Mouse (Mus musculus): Measurements from ENCODE around the gene Cyb5d1.
"Not testable (repeated sequence)": the region's sequence is repeated elsewhere in the genome, so short reads cannot be mapped to it uniquely, and the experiment has no call there.

Cyb5d1 gene

DNA sequence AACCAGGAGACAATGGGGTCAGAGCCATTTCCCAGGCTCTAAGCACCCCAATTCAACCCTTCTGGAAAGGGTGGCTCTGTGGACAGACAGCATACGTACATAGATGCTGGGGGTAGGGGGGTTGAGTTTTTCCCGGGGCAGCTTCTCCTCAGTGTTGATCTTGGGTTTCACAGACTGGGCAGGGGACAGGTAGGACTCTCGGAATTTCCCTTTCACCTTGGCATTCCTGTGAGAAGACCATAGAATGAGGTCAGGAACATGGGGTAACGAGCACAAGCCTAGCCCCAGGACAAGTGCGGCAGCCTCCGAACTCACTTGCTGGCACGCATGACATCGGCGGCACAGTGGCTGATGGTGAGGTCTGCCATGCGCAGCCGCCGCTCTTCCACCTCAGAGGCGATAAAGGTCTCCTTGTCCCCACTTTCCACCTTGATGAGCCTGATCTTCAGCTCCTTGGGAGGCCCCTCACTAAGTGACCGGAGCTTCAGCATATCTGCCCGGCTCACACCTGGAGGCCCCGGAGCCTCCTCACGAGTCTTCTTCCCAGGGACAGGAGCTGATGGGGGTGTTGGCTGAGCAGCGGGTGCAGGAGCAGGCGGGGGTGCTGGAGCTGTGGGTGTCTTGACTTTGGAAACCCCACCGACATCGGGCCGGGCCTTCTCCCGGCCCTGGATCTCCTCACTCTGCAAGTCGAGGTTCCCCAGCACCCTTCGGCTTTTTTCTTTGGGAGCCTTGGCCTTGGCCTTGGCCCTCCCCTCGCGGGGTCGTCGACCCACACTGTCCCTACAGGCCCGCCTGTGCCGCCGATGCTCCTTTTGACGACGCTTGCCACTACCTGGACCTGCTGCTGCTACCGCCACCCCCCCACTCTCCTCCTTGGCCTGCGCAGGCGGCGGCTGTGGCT, 8.5 kb upstream of the Cyb5d1 start:
- peak; percentile 21 for DNase-seq

DNA sequence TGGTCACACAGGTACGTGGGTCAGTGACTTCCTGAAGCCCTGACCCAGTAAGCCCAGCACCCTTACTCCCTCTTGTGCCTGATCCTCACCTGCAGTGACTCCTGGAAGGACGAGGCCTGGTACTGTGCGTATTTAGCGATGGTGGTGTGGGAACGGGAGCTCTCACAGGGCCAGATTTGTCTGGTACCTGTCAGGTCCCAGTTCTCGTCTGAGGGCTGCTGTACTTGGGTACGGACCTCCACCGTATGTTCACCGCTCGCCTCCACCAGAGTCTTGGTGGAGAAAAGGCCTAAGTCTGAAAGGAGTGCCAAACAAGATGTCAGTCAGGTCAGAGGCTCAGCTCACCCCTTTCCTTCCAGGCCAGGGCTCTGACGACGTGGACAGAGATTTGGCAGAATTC, 6.6 kb upstream of the Cyb5d1 start:
- peak; percentile 35 for DNase-seq

DNA sequence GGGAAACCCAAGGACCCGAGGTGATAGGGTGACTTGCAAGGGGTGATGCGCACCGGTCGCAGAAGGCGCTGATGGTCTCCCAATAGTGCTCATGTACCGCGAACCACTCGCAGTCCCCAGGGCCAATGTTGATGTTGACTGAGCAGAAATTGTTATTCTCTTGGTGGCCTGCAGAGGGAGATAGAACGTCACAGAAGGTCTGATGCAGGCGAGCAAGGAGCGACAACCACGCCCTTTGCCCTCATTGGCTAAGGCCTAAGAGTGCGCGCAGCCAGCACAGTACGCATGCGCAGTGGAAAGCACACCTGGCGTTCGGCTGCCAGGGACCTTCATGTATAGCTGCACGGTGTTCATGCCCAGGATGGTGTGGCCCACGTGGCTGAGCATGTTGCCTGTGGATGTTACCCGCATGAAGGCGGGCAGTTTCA, 5.8 kb upstream of the Cyb5d1 start:
- peak; percentile 94 for DNase-seq

DNA sequence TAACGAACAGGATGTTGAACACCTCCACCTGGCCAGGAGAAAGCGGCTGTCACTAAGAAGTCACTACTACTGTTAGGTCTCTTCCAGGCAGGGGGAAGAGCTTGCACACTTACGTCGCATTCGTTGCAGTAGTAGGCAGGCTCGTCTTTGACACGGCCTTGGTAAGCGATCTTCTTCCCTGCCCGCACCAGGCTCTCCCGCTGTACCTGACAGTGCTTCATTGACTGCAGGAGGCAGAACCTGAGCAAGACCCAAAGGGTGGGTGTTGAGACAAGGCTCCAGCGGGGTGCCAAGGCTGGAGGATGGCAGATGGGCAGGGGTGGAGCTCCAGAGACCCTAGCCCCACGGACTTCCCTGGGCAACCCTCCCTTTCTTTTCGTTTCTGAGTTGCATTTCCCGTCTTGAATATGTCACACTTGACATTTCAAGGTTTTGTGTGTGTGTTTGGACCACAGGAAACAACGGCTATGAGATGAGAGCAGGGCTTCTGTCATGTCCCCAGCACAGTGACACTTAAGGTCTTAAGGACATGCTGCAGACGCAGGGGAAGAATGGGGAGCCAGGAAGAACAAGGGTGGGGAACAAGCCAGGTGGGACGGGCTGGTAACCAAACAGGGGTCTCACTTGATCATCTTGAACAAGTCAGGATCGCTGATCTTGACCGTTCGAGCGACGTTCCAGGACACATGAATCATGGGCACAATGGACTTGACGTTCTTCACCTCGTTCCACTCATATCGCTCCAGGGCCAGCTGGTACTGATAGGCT, 4.8 kb upstream of the Cyb5d1 start:
- peak; percentile 40 for DNase-seq

DNA sequence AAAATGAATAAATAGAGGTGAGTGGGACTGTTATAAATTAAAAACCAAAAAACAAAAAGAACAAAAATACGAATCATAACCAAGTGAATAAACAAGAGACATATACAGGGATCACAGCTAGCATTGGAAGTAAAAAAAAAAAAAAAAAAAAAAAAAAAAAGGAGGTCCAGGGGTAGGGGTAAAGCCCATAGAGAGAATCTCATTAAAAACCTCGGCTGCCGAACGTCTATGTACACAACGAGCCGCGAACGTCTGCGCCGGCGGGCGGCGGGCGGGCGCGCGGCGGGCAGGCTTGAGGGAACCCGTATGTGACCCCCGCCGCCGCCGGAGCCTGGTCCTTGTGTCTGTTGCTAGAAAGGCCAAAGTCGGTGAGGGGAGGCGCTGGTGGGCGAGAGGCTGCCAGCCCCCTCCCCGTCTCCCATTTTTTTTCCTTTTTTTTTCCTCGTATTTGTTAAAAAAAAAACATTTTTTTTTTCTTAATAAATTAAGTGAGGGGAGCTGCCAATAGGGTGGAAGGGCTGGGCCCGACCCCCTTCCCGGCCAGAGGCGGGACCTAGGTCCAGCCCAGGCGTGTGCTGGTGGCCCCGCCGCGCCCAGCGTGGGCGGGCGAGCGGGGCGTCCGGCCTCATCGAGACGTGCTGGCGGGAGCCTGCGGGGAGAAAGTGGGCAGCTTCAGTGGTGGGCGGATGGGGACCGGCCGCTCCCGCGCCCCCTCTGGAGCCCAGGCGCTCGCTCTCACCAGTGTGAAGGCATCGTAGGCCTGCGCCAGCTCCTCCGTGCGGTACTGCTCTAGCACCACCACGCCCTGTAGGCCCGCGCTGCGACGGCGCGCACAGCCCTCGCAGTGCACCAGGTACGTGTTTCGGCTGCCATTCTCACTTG, 4.0 kb upstream of the Cyb5d1 start:
- peak; percentile 41 for DNase-seq

DNA sequence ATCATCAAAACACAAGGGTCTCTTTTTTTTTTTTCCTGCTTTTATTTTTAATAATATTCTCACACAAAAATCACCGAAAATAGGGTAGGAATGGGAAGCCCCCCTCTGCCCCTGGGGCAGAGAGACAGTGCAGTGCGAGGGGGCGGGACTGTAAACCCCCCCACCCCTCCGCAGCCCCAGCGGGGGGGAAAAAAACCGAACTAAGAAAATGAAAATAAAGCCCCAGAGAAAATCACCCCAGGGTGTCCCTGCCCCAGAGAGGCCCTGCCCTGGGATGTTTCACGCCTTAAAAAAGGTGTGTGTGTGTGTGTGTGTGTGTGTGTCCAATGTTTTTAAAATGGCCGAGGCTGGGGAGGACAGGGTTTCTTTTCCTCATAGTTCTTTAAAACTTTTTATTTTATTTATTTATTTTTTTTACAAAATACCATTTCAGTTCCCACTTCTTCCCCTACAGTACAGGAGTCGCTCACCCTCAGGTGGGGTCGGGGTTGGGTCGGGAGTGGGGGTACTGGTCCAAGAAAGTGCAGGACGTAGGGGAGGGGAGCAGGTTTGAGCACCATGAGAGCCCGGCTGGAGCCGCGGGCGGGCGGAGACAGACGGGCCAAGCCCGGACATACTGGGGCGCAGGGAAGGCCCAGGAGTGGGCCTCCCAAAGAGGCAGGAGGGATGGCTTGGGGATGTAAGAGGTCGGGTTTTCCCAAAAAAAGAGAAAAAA, 3.2 kb upstream of the Cyb5d1 start:
- peak; percentile 46 for DNase-seq

DNA sequence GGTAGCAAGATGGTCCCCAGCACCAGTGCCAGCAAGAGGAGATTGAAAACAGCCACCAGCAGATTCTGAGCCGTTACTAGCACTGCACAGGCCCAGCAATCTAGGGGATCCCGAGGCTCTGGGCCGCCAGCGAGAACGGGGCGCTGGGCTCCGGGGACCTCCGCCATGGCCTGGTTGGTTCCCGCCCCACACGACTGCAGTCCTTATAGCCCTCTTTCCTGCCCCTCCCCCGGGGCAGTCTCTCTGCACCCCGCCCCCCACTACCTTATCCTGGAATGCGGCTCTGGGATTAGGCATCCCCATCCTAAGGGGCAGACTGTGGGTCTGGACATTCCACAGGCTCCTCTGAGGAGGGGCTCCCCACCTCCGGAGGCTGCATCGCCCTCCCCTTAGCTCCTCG, 2.6 kb upstream of the Cyb5d1 start, which contains the start of gene Tmem88:
Gene Tmem88, minus strand, starts transcription at position 176 of the 400 bp plus-strand sequence.
- peak; percentile 47 for DNase-seq

DNA sequence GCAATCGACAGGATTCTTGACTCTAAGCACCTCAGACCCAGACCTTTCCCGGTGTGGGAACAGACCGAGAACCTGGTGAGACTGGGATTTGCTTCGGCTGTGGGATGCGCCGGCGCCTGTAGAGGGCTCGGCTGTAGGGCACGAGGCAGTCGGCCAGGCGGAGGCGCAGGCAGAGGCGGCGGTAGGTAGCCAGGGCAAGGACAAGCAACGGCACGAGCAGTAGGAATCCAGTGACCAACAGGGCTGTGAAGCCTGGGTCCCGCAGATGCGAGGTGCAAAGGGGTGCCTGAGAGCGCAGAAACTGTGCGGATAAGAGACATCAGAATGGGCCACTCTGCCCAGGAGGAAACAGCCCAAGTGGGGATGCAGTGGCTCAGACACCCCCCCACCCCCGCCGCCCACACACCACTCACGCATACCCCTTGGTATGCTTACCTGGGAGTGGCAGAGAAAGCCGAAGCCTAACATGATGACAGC, 2.2 kb upstream of the Cyb5d1 start:
- DNase-seq: peak; percentile 65

DNA sequence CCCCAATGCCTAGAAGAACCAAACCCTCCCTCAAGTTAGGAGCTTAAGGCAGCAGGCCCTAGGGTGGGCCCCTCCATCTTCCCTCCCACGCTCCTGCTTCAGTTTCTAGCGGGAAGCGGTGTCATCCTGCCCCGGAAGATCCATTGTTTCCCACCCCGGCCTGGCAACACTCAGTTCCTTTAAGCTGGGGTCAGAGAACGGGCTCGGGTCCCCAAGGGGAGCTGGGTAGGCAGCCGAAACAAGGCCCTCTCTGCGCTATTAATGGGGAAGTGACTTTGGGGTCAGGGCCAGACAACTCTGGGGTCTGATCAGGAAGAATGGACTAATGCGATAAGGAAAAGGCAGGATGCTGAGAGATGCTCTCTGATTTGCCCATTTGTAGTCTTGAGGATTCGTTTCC, 1.3 kb upstream of the Cyb5d1 start:
- DNase-seq: peak; percentile 38

DNA sequence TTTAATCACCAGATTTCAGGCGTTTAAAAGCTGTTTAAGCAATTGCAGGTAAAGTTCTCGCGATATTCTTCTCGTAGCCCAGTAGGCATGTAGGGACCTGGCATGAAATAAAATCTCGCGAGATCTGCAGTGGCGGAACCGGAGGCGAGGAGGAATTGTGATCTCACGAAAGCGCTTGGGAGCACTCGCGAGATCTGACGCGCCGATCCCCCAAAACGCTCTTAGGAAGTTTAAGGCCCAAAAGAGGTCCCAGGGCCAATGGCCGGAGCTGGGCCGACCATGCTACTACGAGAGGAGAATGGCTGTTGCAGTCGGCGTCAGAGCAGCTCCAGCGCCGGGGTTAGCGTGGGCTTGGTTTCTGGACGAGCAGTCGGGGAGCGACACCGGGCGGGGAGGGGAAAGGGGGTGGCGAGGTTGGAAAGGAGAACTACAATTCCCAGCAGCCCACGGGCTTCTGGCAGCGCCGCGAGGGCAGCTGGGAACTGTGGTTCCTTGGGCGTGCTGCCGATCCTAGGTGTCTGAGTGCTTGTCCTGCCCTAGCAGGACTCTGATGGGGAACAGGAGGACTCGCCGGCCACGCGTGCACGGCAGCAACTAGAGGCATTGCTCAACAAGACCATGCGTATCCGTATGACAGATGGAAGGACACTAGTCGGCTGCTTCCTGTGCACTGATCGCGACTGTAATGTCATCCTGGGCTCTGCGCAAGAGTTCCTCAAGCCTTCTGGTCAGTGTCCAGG, 373 bp upstream of the Cyb5d1 start:
- peak; percentile 96 for DNase-seq

DNA sequence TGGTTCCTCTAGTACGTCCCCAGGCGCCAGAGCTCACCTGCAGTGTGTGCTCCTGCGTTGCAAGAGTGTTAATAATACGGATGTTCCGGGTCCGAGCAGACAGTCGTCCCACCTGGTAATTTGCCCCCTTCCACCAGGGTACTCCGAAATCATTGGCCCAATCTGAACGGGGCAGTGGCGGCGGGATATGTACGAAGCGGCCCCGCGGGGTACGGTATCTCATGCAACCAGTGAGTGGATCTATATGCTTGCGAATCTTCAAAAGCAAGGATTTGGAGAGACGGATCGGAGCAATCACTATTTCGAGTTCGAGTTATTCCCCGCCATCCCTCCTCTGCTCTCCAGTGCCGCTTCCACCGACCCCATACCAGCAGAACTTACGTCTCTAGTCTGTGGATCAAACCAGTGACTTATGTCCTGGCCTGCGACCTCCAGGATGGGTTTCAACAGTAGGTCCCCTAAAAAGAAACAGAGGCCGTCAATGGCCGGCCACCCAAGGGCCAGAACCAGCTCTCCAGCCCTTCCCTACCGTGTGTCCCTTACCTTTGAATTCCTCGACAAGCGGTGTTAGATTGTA, 752 bp downstream of the Cyb5d1 start:
- not testable (repeated sequence) for DNase-seq

DNA sequence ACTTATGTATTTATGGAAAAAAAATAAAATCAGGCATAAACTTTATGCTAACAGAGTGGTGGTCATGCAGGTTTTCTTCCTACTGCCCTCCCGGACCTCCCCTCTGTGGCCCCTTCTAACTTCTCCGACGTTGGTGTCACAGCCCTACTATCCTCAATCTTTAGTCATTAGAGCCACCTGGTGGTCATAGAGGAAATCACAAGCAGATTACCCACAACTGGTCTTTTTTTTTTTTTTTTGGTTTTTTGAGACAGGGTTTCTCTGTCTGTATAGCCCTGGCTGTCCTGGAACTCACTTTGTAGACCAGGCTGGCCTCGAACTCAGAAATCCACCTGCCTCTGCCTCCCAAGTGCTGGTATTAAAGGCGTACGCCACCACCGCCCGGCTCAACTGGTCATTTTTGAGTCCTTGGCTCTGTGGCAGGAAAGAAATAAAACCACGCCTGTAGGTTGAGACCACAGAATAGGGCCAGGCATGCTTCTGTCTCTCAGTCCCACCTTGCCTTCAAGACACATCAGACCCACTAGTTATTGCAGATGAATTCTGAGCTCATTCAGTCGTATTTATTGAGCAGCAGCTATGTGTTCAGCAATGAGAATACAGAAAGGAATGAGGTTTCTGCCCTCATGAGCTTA, 4.9 kb downstream of the Cyb5d1 start:
- DNase-seq: peak; percentile 65

DNA sequence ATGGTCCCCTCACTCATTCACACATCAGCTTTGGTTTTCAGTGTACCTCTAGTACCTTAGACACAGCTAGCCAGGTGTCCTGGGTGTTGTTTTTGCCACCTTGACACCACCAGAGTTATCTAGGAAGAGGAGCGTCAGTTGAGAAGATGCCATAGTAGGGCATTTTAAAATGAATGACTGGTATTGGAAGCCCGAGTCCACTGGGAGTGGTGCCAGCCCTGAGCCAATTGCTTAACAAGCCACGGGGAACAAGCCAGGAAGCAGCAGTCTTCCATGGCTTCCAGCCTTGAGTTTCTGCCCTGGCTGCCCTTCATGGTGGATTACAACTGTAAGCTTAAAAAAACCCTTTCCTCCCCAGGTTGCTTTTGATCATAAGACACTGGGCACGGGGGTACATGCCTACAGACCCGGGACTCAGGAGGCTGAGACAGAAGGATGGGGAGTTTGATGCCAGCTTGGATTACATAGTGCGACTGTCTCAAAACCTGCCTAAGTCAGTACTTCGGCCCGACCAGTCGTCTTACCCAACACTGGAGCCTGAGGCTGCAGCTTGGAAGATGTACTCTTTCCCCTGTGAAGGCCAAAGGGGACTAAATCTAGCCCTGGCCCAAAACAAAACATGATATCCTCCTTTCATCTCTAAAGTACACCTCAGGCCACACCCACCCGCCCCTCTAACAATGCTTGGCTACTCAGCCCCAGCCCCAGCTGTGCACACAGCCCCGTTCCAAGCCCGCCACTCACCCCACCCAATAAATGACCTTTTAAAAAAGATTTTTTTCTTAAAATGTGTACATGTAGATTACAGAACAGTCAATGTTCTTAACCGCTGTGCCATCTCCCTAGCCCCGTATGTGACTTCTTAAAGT, 5.7 kb downstream of the Cyb5d1 start:
- DNase-seq: peak; percentile 45

DNA sequence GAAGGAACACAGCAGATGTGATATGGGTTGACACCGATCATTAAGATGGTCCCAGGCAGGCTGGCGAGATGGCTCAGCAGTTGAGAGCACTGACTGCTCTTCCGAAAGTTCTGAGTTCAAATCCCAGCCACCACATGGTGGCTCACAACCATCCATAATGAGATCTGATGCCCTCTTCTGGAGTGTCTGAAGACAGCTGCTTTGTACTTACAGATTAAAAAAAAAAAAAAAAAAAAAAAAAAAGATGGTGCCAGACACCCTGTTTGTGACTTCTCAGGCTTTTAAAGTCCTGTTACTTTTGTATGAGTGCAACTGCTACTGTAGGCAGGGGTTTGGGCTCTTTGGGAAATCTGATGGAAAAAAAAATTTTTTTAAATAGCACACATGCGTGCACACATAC, 6.8 kb downstream of the Cyb5d1 start:
- no peak for DNase-seq

DNA sequence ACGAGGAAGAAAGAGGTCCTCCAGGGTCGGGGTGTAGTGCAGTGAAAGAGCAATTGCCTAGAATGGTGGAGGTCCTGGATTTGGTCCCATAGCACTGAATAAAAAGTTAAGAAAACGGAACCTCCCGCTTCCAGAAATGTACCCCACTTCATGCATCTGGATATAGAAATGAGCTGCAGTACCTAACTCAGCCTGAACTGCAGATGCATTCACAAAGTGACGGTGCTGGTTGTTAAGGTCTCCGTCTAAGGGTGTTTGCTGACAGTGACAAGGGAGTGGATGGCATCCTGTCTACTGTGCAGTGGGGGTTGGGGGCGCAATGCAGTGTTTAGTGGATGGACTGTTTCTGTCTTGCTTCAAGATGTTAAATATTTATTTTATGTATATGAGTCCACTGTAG, 8.7 kb downstream of the Cyb5d1 start:
- DNase-seq: no peak

DNA sequence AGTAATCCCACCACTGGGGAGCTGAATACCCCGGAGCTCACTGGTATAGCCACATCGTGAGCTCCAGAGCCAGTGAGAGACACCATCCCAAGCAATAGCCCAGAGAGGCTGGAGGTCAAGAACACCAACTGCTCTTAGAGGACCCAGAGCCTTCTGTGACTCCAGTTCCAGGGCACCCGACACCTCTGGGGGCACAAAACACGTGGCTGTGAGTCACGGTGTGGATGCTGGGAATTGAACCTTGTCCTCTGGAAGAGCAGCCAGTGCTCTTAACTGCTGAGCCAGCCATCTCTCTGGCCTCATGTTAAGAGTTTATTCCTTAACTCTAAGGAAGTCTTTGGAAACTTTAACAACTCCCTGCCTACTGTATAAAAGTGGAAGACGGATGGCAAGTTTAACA, 10.5 kb downstream of the Cyb5d1 start:
- DNase-seq: no peak

DNA sequence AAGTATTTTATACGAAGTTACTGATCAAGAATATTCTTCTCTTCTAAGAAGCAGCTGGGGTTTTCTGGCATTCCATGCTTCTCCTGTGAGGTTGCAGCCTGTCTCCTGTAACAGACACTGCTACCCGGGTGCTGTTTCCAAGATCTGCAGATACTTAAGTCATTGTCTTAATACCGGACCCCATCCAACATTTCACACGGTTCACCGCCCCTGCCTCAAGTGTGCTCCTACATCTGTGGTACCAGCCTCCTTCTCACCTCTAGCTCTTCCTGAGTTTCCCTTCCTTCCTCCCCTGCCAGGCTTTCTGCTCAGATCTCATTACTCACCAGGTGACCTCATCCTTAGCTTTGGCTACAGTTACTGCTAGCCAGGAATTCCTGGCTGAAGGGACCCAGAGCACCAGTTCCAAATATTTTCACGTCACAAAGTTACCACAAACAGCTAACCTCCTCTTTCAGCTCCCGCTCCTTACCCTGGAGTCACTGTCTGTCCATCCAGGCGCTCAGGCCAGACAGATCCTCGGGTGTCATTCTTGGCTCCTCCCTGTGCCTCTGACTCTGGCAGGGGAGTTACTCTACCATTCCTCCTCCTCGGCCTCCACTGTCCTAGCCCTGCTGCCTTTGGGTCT, 12.8 kb downstream of the Cyb5d1 start:
- DNase-seq: no peak

DNA sequence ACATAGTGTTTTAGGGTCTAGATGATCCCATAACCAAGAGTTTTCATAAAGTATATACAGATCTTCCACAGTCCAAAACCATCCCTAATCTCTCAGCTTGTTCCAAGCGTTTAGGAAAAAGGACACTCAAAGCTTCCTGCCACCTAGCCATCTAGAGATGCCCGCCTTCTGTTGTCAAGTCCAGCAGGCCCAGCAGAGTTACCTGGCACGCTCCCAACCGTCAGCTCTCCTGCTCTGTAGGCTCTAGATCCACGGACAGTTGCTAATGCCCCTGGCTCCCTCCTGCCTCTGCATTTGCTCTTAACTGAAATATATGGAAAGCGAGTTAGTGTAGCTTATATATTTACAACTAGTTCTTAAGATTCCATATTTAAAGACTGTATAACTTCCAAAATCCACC, 14.1 kb downstream of the Cyb5d1 start:
- peak; percentile 60 for DNase-seq

DNA sequence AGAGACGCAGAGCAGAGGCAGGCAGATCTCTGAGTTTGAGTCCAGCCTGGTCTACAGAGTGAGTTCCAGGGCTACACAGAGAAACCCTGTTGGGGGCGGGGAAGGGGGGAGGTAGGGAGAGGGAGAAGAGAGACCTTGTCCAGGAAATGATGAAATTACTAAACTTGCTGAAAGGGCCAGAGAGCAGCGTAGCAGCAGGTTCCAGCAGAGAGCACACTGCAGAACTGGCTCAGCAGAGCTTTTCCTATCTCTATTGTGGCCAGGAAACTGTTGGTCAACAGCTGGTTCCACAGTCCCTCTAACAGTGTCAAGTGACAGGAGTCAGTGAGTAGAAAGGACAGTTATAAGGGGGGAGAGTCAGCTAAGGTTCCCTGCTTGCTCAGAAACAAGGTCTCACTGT, 15.8 kb downstream of the Cyb5d1 start:
- DNase-seq: no peak

All from cerebellum, adult 11 months (tissue).